Comparison of ENCODE assay signal across 12 mouse cellular contexts in genomic region chr13:83573327-83573726, GRCm38 (mm10).
DNase-seq lines count a peak whose midpoint lies in the region; ATAC-seq and TF ChIP-seq lines count a peak whose summit lies in the region.
"Had no signal": no experiment of that assay in that cellular context is flagged by ENCODE, and none has a peak within 500 bp of the region (broad histone marks: within the 10 kb centered on the region; RNA-seq: fewer than 3 reads in every experiment).

No protein-coding gene starts in this region.

- TF ChIP-seq RAD21 in CH12.LX (IDR thresholded peaks at IDR 0.05; ENCODE audit: low read depth, low read length) = no peak

- peak overlapping the region; percentile 99 for H3K4me2 ChIP-seq in CH12.LX (ENCODE audit: insufficient read depth, low read depth, poor library complexity, severe bottlenecking)
- no peak overlapping the region for H3K4me2 ChIP-seq in midbrain, embryonic 11.5 days

- H3K27me3 ChIP-seq in kidney, adult 2 months (replicated peaks; ENCODE audit: control insufficient read depth, insufficient read depth, low read length) = no peaks in the 10 kb centered on the region
- H3K27me3 ChIP-seq in CH12.LX (replicated peaks) = no peaks in the 10 kb centered on the region
- no peaks in the 10 kb centered on the region for H3K27me3 ChIP-seq in midbrain, embryonic 11.5 days (ENCODE audit: control insufficient read depth, insufficient read depth, low read length)

- no peaks in the 10 kb centered on the region for H3K36me3 ChIP-seq in kidney, adult 2 months (ENCODE audit: control insufficient read depth, insufficient read depth, low read length)
- H3K36me3 ChIP-seq in CH12.LX (replicated peaks in 1 of 2; ENCODE audit: control insufficient read depth in 1 of 2, insufficient read depth in 1 of 2, low read length in 1 of 2) = peaks cover 3 to 19% of the 10 kb centered on the region in 2 experiments
- H3K36me3 ChIP-seq in midbrain, embryonic 11.5 days (ENCODE audit: control insufficient read depth, insufficient read depth, low read length) = no peaks in the 10 kb centered on the region

- no peak for TF ChIP-seq POLR2A in kidney, adult 2 months (IDR thresholded peaks at IDR 0.05; ENCODE audit: low read depth, low read length)
- TF ChIP-seq POLR2A in CH12.LX (IDR thresholded peaks at IDR 0.05; ENCODE audit: low read depth, low read length) = peak; percentile 39
- TF ChIP-seq POLR2A in cortical plate, adult 2 months (IDR thresholded peaks at IDR 0.05; ENCODE audit: extremely low read depth, insufficient read depth, low read length) = no peak

- DNase-seq in kidney, adult 2 months = no peak
- DNase-seq in kidney, adult 18-20 months = no peak
- DNase-seq in CH12.LX (ENCODE audit: extremely low read depth) = no peak
- DNase-seq in heart, postnatal 10 days = peak; percentile 50 to 54
- DNase-seq in spleen, adult 18-20 months = no peak
- no peak for DNase-seq in midbrain, embryonic 11.5 days (ENCODE audit: low spot score, missing footprints)
- DNase-seq in right cerebral cortex, postnatal 25 days = no peak
- DNase-seq: cerebellum, postnatal 36 days; forebrain, postnatal 0 days; right cerebral cortex, adult 18-20 months; thymus, adult 18-20 months had no signal

- peak overlapping the region; percentile 89 for H3K9ac ChIP-seq in CH12.LX (ENCODE audit: insufficient read depth, low read depth)
- H3K9ac ChIP-seq in midbrain, embryonic 11.5 days (ENCODE audit: low read length) = no peak overlapping the region
- H3K9ac ChIP-seq: forebrain, postnatal 0 days had no signal

- H3K4me3 ChIP-seq in kidney, adult 2 months (ENCODE audit: insufficient read depth, low read depth, low read length) = no peak overlapping the region
- H3K4me3 ChIP-seq in CH12.LX (replicated peaks in 1 of 3; ENCODE audit: low read depth in 2 of 3, low read length in 2 of 3, poor library complexity in 1 of 3) = peak overlapping the region; percentile 34 to 48 (median 36)
- no peak overlapping the region for H3K4me3 ChIP-seq in cortical plate, adult 2 months (ENCODE audit: insufficient read depth, low read length)
- no peak overlapping the region for H3K4me3 ChIP-seq in midbrain, embryonic 11.5 days (ENCODE audit: low read depth, low read length)

- intact Hi-C loops in heart, postnatal 10 days (cut with DNase I) = loop anchor here (2.0 kb wide), 1 partner anchor 49 kb away; no protein-coding TSS in a partner anchor

- TF ChIP-seq EP300 in CH12.LX (IDR thresholded peaks at IDR 0.05; ENCODE audit: low read length) = no peak

- dilution Hi-C loops in CH12.LX (cut with MboI; ENCODE audit: extremely low pct_ligation_motif_present, extremely low pct_unique_long_range_greater_than_20kb, low sequenced_read_pairs) = no loop called here

- no peaks in the 10 kb centered on the region for H3K9me3 ChIP-seq in CH12.LX (replicated peaks; ENCODE audit: low read length)
- H3K9me3 ChIP-seq in midbrain, embryonic 11.5 days (ENCODE audit: control insufficient read depth, low read length) = no peaks in the 10 kb centered on the region

- TF ChIP-seq CTCF in kidney, adult 2 months (conservative IDR thresholded peaks at IDR 0.05; ENCODE audit: insufficient read depth, insufficient read length, low read depth, low read length) = no peak
- no peak for TF ChIP-seq CTCF in CH12.LX (conservative IDR thresholded peaks at IDR 0.05 in 1 of 2, IDR thresholded peaks at IDR 0.05 in 1 of 2; ENCODE audit: low read depth in 2 of 2, low read length in 2 of 2)
- no peak for TF ChIP-seq CTCF in cortical plate, adult 2 months (IDR thresholded peaks at IDR 0.05; ENCODE audit: extremely low read depth, insufficient read depth, low read length)

- WGBS in kidney, adult 2 months = 73% methylated on average over 4 of the region's 4 CpGs
- 21% methylated on average over 4 of the region's 4 CpGs for WGBS in midbrain, embryonic 11.5 days

- H3K79me2 ChIP-seq in CH12.LX (replicated peaks; ENCODE audit: control insufficient read depth, extremely low read depth, insufficient read depth, poor library complexity, severe bottlenecking) = peaks cover 56% of the 10 kb centered on the region

- H3K27ac ChIP-seq in kidney, adult 2 months (ENCODE audit: insufficient read depth, low read depth, low read length) = peak overlapping the region; percentile 87
- H3K27ac ChIP-seq in CH12.LX (ENCODE audit: insufficient read depth, low read depth) = peak overlapping the region; percentile 96
- peak overlapping the region; percentile 18 for H3K27ac ChIP-seq in cortical plate, adult 2 months (ENCODE audit: insufficient read depth, low read length)
- no peak overlapping the region for H3K27ac ChIP-seq in midbrain, embryonic 11.5 days (ENCODE audit: low read depth, low read length)

- ATAC-seq in midbrain, embryonic 11.5 days (ENCODE audit: low FRiP score) = no peak
- ATAC-seq: forebrain, postnatal 0 days had no signal

- in situ Hi-C loops in CH12.LX (cut with MboI; ENCODE audit: low pct_ligation_motif_present, low pct_unique_long_range_greater_than_20kb, low sequenced_read_pairs) = no loop called here

- H3K4me1 ChIP-seq in kidney, adult 2 months (ENCODE audit: control insufficient read depth, insufficient read depth, low read length) = no peaks in the 10 kb centered on the region
- peaks cover 5 to 59% of the 10 kb centered on the region in 2 experiments; a peak in 3 of 4 replicates for H3K4me1 ChIP-seq in CH12.LX (ENCODE audit: control insufficient read depth in 1 of 2, insufficient read depth in 2 of 2)
- peaks cover 13% of the 10 kb centered on the region for H3K4me1 ChIP-seq in cortical plate, adult 2 months (ENCODE audit: control insufficient read depth, insufficient read depth, low read length)
- peaks cover 3% of the 10 kb centered on the region; the same call in 1 of the 2 replicates for H3K4me1 ChIP-seq in midbrain, embryonic 11.5 days (ENCODE audit: control insufficient read depth, insufficient read depth, low read length)

TF ChIP-seq in CH12.LX, 34 proteins besides CTCF, POLR2A, EP300 and RAD21:
- TF ChIP-seq SMC3 (IDR thresholded peaks at IDR 0.05; ENCODE audit: low read depth, low read length) (no peak), MXI1 (IDR thresholded peaks at IDR 0.05; ENCODE audit: low read depth, low read length) (no peak), SIN3A (IDR thresholded peaks at IDR 0.05; ENCODE audit: low read length) (no peak), MAZ (IDR thresholded peaks at IDR 0.05; ENCODE audit: low read depth, low read length) (no peak), MAX (IDR thresholded peaks at IDR 0.05; ENCODE audit: low read length) (no peak), CHD1 (IDR thresholded peaks at IDR 0.05; ENCODE audit: low read depth, low read length) (no peak), USF1 (IDR thresholded peaks at IDR 0.05; ENCODE audit: low read depth, low read length) (no peak), GABPA (IDR thresholded peaks at IDR 0.05; ENCODE audit: insufficient replicate concordance, low read depth, low read length) (no peak), MEF2A (IDR thresholded peaks at IDR 0.05; ENCODE audit: borderline replicate concordance, low read depth, low read length) (no peak), KAT2A (IDR thresholded peaks at IDR 0.05; ENCODE audit: insufficient replicate concordance, low read length) (no peak), E2F4 (IDR thresholded peaks at IDR 0.05; ENCODE audit: insufficient replicate concordance, low read depth, low read length) (no peak), ETS1 (conservative IDR thresholded peaks at IDR 0.05; ENCODE audit: low read depth, low read length) (no peak), CHD2 (IDR thresholded peaks at IDR 0.05; ENCODE audit: low read length) (no peak), ZKSCAN1 (IDR thresholded peaks at IDR 0.05; ENCODE audit: borderline replicate concordance, low read depth, low read length) (no peak), TCF12 (IDR thresholded peaks at IDR 0.05; ENCODE audit: low read depth, low read length) (no peak), NRF1 (IDR thresholded peaks at IDR 0.05; ENCODE audit: low read depth, low read length) (no peak)

Comparison
In these comparisons a context has a peak if more than half of its experiments do, and no peak if none do; other contexts are left out.
1. DNase-seq: peak in heart, postnatal 10 days (2 of 2); none in kidney, adult 2 months (single experiment), kidney, adult 18-20 months (single experiment), CH12.LX (single experiment), spleen, adult 18-20 months (0 of 2), midbrain, embryonic 11.5 days (single experiment) and right cerebral cortex, postnatal 25 days (single experiment).
2. H3K4me3 ChIP-seq: peak in CH12.LX (3 of 3); none in kidney, adult 2 months (single experiment), cortical plate, adult 2 months (single experiment) and midbrain, embryonic 11.5 days (single experiment).